Mouse (Mus musculus) brain, embryonic 14.5 days (tissue): ENCODE data around the gene Cox19.

Source experiments
- CTCF ChIP-seq: fragments of 200-500 bp; IDR thresholded peaks from 2 replicates; pipeline ENCODE4 v1.5.1; 2012; ENCODE audit warnings: inconsistent platforms, mild to moderate bottlenecking, moderate library complexity, borderline replicate concordance; ENCODE audit not compliant: insufficient read depth, insufficient read length; ENCODE audit errors: extremely low read depth
- POLR2A ChIP-seq: fragments of 200-500 bp; IDR thresholded peaks from 2 replicates; pipeline ENCODE4 v1.6.1; 2012; ENCODE audit warnings: mild to moderate bottlenecking, inconsistent platforms, borderline replicate concordance; ENCODE audit not compliant: poor library complexity, insufficient read depth, insufficient read length, severe bottlenecking; ENCODE audit errors: extremely low read depth

DNA sequence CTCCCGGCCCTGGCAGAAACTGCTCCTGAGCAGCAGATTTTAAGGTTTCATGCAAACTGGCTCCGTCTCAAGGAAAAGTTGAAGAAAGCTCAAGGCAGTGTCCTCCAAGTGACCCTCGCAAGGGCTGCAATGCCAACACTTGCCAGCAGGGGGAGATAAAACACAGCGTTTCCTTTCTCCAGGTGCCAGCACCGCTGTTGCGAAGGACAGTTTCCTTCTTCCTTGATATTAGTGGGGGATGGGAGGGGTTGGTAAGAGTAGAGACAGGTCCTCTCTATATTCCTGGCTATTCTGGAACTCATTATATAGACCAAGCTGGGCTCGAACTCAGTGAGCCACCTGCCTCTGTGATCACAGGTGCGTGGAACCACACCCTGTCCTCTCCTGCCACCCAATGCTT, 19.5 kb downstream of the Cox19 start:
- TF ChIP-seq POLR2A = no peak
- peak; percentile 99 for TF ChIP-seq CTCF
